Mouse (Mus musculus) neural tube, embryonic 12.5 days (tissue): ENCODE results near the gene 4930469K13Rik. TPM values are rescaled to one million over a fixed set of nuclear protein-coding genes. Genes with fewer than 3 reads are reported as not detected.

Experiments used
- ATAC-seq: fragments of 200-750 bp; cut with Nextera tagmentation; 2 replicates; pipeline ENCODE4 v1.8.0; 2017; ENCODE audit warnings: low read depth, mild to moderate bottlenecking, moderate TSS enrichment, moderate library complexity; ENCODE audit not compliant: low FRiP score
- H3K27ac ChIP-seq: fragments of 300-500 bp; sonication (generic); 2 replicates; pipeline ENCODE4 v1.5.1; 2016
- H3K27me3 ChIP-seq: fragments of 300-500 bp; sonication (generic); replicated peaks from 2 replicates; pipeline ENCODE4 v1.6.1; 2016; ENCODE audit warnings: mild to moderate bottlenecking
- H3K36me3 ChIP-seq: fragments of 300-500 bp; sonication (generic); 2 replicates; pipeline ENCODE4 v1.6.1; 2016; ENCODE audit warnings: mild to moderate bottlenecking
- H3K4me1 ChIP-seq: fragments of 300-500 bp; sonication (generic); 2 replicates; pipeline ENCODE4 v1.6.1; 2016
- H3K4me2 ChIP-seq: fragments of 300-500 bp; sonication (generic); replicated peaks from 2 replicates; pipeline ENCODE4 v1.6.1; 2016; ENCODE audit warnings: mild to moderate bottlenecking
- H3K4me3 ChIP-seq: fragments of 300-500 bp; sonication (generic); 2 replicates; pipeline ENCODE4 v1.5.1; 2016
- H3K9ac ChIP-seq: fragments of 300-500 bp; sonication (generic); 2 replicates; pipeline ENCODE4 v1.6.1; 2016; ENCODE audit warnings: mild to moderate bottlenecking
- H3K9me3 ChIP-seq: fragments of 300-500 bp; sonication (generic); 2 replicates; pipeline ENCODE4 v1.6.1; 2016; ENCODE audit warnings: mild to moderate bottlenecking
- WGBS: fragments of 180-500 bp; shearing (Covaris S2); methylation state at CpG from one replicate; pipeline ENCODE4 v1.1.7; 2016; 5-methylcytosine and 5-hydroxymethylcytosine counted together
- polyA plus RNA-seq: library from polyadenylated mRNA; unstranded; fragments of >200 nt; fragmentation: Nextera tagmentation; extraction: Ambion mirVana; gene quantifications from 2 replicates; pipeline ENCODE4 v1.2.1, GENCODE M21; 2016

The 4930469K13Rik gene
- polyA plus RNA-seq, 1 experiment from 2014 or later, result 21.1 TPM

DNA sequence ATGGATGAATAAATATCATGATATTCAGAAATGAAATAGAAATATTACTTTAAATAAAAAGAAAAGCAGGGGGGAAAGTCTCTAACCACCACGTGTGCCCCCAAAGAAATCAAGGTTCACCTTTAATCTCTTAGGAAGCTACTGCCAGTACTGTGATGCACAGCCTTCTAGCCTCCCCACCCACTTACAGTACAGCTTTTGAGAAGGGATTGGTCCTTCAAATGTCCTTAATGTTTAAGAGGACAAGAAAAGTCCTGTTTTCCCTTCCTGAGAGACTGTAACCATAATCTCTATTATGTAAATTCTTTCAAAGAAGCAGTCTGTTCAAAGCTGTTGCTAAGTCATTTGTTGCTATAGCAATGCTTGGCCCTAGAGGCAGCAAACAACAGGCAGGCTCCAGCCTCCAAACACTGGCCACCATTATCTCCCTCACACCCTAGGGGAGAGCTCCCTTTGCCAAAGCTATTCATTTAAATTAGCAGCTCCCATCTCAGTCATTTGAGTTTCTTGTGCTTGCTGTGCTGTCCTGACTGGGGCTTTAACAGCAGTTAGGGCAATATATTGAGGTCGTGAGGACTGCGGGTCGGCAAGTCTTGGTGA lies 14.5 kb upstream of the 4930469K13Rik start:
- H3K27ac ChIP-seq, result no peak overlapping the region
- no peaks in the 10 kb centered on the region for H3K27me3 ChIP-seq
- no peaks in the 10 kb centered on the region for H3K9me3 ChIP-seq
- H3K36me3 ChIP-seq, result no peaks in the 10 kb centered on the region
- ATAC-seq, result peak; percentile 97
- H3K9ac ChIP-seq, result no peak overlapping the region
- 14% methylated on average over 4 of the region's 4 CpGs for WGBS
- peaks cover 14% of the 10 kb centered on the region; the same call in 1 of the 2 replicates for H3K4me1 ChIP-seq
- H3K4me3 ChIP-seq, result no peak overlapping the region
- H3K4me2 ChIP-seq, result no peak overlapping the region

GRCm38 (mm10) chr11:34111940-34112339 lies 13.6 kb upstream of the 4930469K13Rik start:
- Histone ChIP-seq H3K27ac (no peak overlapping the region), H3K36me3 (no peaks in the 10 kb centered on the region), H3K27me3 (no peaks in the 10 kb centered on the region), H3K9me3 (no peaks in the 10 kb centered on the region), H3K4me3 (no peak overlapping the region), H3K9ac (no peak overlapping the region), H3K4me1 (peaks cover 14% of the 10 kb centered on the region; the same call in 1 of the 2 replicates), H3K4me2 (no peak overlapping the region)
- WGBS, result 41% methylated on average over 7 of the region's 7 CpGs
- no peak for ATAC-seq

DNA sequence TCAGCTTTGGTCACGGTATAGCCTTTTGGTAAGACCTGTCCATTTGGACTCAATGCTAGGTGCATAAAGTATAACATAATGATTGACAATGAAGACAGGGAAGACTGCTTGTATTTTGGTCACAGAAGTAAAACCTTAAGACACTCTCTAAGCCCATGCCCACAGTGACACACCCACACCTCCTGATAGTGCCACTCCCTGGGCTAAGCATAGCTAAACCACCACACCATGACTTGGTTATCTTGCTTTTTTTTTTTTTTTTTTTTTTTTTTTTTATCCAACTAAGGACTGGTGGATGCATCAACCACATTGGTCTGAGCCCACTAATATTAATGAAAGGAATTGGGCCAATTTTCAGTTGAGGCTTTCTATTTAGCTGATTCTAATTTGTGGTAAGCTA lies 10.9 kb upstream of the 4930469K13Rik start:
- H3K36me3 ChIP-seq, result no peaks in the 10 kb centered on the region
- peaks cover 17% of the 10 kb centered on the region; the same call in 1 of the 2 replicates for H3K4me1 ChIP-seq
- no peaks in the 10 kb centered on the region for H3K27me3 ChIP-seq
- H3K9me3 ChIP-seq, result no peaks in the 10 kb centered on the region
- no peak for ATAC-seq
- H3K4me2 ChIP-seq, result no peak overlapping the region
- H3K9ac ChIP-seq, result no peak overlapping the region
- H3K4me3 ChIP-seq, result no peak overlapping the region
- WGBS, result 91% methylated on average over 1 of the region's 1 CpGs
- no peak overlapping the region for H3K27ac ChIP-seq

- no peak overlapping the region for H3K27ac ChIP-seq
- no peak for ATAC-seq
- WGBS, result 30% methylated on average over 1 of the region's 1 CpGs
- H3K9me3 ChIP-seq, result no peaks in the 10 kb centered on the region
- no peaks in the 10 kb centered on the region for H3K36me3 ChIP-seq
- no peak overlapping the region for H3K4me2 ChIP-seq
- no peak overlapping the region for H3K4me3 ChIP-seq
- no peaks in the 10 kb centered on the region for H3K27me3 ChIP-seq
- H3K4me1 ChIP-seq, result peaks cover 3% of the 10 kb centered on the region; the same call in 1 of the 2 replicates
- H3K9ac ChIP-seq, result no peak overlapping the region
These were observed 6.6 kb upstream of the 4930469K13Rik start for GRCm38 (mm10) chr11:34104919-34105318.

- H3K9ac ChIP-seq, result no peak overlapping the region
- 90% methylated on average over 4 of the region's 4 CpGs for WGBS
- no peak overlapping the region for H3K4me2 ChIP-seq
These were observed 3.5 kb upstream of the 4930469K13Rik start for GRCm38 (mm10) chr11:34101827-34102226.

DNA sequence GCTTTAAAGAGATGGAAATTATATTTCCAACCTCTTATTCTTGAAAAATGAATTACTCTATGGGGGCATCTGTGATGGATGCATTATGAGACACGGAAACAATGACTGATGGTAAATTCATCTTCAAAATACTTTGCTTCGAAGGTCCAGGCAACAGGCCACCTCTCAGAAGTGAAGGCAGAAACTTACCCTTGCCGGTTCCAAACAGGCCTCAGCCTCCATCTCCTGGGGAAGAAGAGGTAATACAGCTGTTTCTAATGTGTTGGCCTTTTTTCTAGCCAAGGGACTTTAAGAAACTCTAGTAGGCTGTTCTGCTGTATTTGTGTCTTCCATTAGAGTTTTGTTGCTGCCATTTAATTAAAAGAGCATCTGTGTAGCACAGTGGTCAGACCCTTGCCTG lies 11.3 kb downstream of the 4930469K13Rik start:
- H3K36me3 ChIP-seq, result no peaks in the 10 kb centered on the region
- WGBS, result 76% methylated on average over 3 of the region's 3 CpGs
- no peak overlapping the region for H3K4me3 ChIP-seq
- H3K27me3 ChIP-seq, result no peaks in the 10 kb centered on the region
- H3K27ac ChIP-seq, result no peak overlapping the region
- no peak for ATAC-seq
- H3K4me2 ChIP-seq, result no peak overlapping the region
- no peaks in the 10 kb centered on the region for H3K4me1 ChIP-seq
- H3K9me3 ChIP-seq, result no peaks in the 10 kb centered on the region
- no peak overlapping the region for H3K9ac ChIP-seq

More at GRCm38 (mm10) chr11:34101827-34102226, 3.5 kb upstream of the 4930469K13Rik start:
- no peak for ATAC-seq
- Histone ChIP-seq H3K27ac (no peak overlapping the region), H3K9me3 (no peaks in the 10 kb centered on the region), H3K27me3 (no peaks in the 10 kb centered on the region), H3K36me3 (no peaks in the 10 kb centered on the region), H3K4me1 (peaks cover 3% of the 10 kb centered on the region; the same call in 1 of the 2 replicates), H3K4me3 (no peak overlapping the region)

- no peaks in the 10 kb centered on the region for H3K27me3 ChIP-seq
- 84% methylated on average over 8 of the region's 8 CpGs for WGBS
- no peak for ATAC-seq
- no peak overlapping the region for H3K4me3 ChIP-seq
- no peak overlapping the region for H3K27ac ChIP-seq
- no peak overlapping the region for H3K9ac ChIP-seq
- no peaks in the 10 kb centered on the region for H3K36me3 ChIP-seq
- H3K9me3 ChIP-seq, result no peaks in the 10 kb centered on the region
- no peak overlapping the region for H3K4me2 ChIP-seq
- no peaks in the 10 kb centered on the region for H3K4me1 ChIP-seq
These were observed 12.1 kb downstream of the 4930469K13Rik start for GRCm38 (mm10) chr11:34086164-34086751.

DNA sequence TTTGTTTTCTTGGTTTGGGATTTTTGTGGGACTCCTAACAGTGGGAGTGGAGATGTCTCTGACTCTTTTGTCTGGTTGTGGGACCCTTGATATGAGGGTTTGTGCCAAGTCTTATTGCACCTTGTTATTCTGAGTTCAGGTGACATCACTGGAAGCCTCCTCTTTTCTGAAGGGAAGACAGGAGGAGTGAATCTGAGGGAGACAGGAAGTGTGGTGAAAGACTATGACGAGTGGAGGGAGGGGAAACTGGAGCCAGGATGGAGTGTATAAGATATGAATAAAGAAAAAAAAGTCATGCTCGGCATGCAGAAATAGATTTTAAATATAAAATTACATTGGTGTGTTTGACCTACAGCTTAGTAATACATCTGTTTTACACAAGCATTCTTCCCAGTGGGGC lies 13.7 kb downstream of the 4930469K13Rik start:
- 75% methylated on average over 2 of the region's 2 CpGs for WGBS
- Histone ChIP-seq H3K27me3 (no peaks in the 10 kb centered on the region), H3K4me1 (0 out of 2 replicates have a peak, but pooled peaks cover 3% of the 10 kb centered on the region), H3K36me3 (no peaks in the 10 kb centered on the region), H3K9ac (no peak overlapping the region), H3K27ac (no peak overlapping the region), H3K4me3 (no peak overlapping the region), H3K4me2 (no peak overlapping the region), H3K9me3 (no peaks in the 10 kb centered on the region)
- ATAC-seq, result no peak

DNA sequence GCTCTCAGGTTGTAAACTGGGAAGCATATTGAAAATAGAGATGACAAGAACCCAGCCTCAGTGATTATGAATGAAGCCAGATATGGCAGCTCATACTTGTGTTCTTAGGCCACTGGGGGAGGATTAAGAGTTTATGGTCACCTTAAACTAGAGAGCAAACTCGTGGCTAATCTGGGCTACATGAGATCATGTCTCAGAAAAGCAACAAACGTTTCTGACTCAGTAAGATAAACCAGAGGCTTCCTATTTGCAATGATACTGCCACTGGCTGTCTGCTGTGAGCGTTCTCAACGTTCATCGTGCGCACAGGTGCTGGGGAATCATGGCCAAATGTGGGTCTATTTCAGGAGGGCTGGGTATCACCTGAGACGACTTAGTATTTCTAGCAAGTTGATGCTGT lies 14.6 kb downstream of the 4930469K13Rik start:
- 88% methylated on average over 7 of the region's 7 CpGs for WGBS
- no peak for ATAC-seq
- no peak overlapping the region for H3K9ac ChIP-seq

GRCm38 (mm10) chr11:34079542-34080464 lies 18.6 kb downstream of the 4930469K13Rik start:
- no peak for ATAC-seq
- Histone ChIP-seq H3K9ac (no peak overlapping the region), H3K36me3 (no peaks in the 10 kb centered on the region), H3K27me3 (no peaks in the 10 kb centered on the region), H3K9me3 (no peaks in the 10 kb centered on the region), H3K4me3 (no peak overlapping the region), H3K4me2 (no peak overlapping the region), H3K27ac (no peak overlapping the region), H3K4me1 (0 out of 2 replicates have a peak, but pooled peaks cover 3% of the 10 kb centered on the region)
- WGBS, result 72% methylated on average over 6 of the region's 6 CpGs

More for the DNA sequence above, 14.6 kb downstream of the 4930469K13Rik start:
- no peaks in the 10 kb centered on the region for H3K27me3 ChIP-seq
- no peak overlapping the region for H3K27ac ChIP-seq
- H3K36me3 ChIP-seq, result no peaks in the 10 kb centered on the region
- H3K9me3 ChIP-seq, result no peaks in the 10 kb centered on the region
- 0 out of 2 replicates have a peak, but pooled peaks cover 3% of the 10 kb centered on the region for H3K4me1 ChIP-seq
- no peak overlapping the region for H3K4me2 ChIP-seq
- no peak overlapping the region for H3K4me3 ChIP-seq

DNA sequence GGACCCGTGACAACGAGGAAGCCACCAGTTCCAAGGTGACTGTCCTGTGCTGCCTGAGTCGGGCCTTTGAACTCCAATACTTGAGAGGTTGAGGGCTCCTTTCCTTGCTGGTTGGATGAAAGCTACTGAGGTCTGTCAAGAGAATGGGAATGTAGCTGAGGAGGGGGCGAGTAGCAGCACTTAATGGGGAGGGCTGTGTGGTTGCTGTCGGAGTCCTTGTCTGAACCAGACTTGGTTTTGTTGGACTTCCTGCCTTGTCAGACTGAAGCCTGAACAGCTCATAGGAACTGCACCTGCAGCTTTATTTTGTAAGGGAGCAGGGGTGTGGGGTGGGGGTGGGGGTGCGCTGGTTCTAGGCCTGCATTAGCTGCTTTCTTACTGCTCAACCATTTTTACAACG lies 19.8 kb downstream of the 4930469K13Rik start:
- Histone ChIP-seq H3K36me3 (no peaks in the 10 kb centered on the region), H3K4me1 (0 out of 2 replicates have a peak, but pooled peaks cover 3% of the 10 kb centered on the region), H3K9me3 (no peaks in the 10 kb centered on the region), H3K4me3 (no peak overlapping the region), H3K27ac (no peak overlapping the region), H3K4me2 (no peak overlapping the region), H3K27me3 (no peaks in the 10 kb centered on the region), H3K9ac (no peak overlapping the region)
- no peak for ATAC-seq
- 81% methylated on average over 7 of the region's 7 CpGs for WGBS

- WGBS, result 89% methylated on average over 2 of the region's 2 CpGs
- H3K36me3 ChIP-seq, result no peaks in the 10 kb centered on the region
- no peaks in the 10 kb centered on the region for H3K27me3 ChIP-seq
- 0 out of 2 replicates have a peak, but pooled peaks cover 3% of the 10 kb centered on the region for H3K4me1 ChIP-seq
- no peak overlapping the region for H3K9ac ChIP-seq
- H3K9me3 ChIP-seq, result no peaks in the 10 kb centered on the region
- H3K4me3 ChIP-seq, result no peak overlapping the region
- ATAC-seq, result no peak
- H3K27ac ChIP-seq, result no peak overlapping the region
- no peak overlapping the region for H3K4me2 ChIP-seq
These were observed 20.5 kb downstream of the 4930469K13Rik start for GRCm38 (mm10) chr11:34077870-34078269.
